Mouse (Mus musculus) forebrain, embryonic 14.5 days (tissue): Measurements from ENCODE around the gene Aldh3b3. TPM values are rescaled to one million over a fixed set of nuclear protein-coding genes. Genes with fewer than 3 reads are reported as not detected.
"Not testable (repeated sequence)": the region's sequence is repeated elsewhere in the genome, so short reads cannot be mapped to it uniquely, and the experiment has no call there.

ENCODE experiments used
- ATAC-seq: fragments of 200-750 bp; cut with Nextera tagmentation; 2 replicates; pipeline ENCODE4 v1.8.0; 2017; ENCODE audit warnings: mild to moderate bottlenecking, moderate library complexity
- DNase-seq: peaks from one replicate; pipeline ENCODE4 v3.0.0-alpha.2; 2015; ENCODE audit warnings: low spot score
- H3K27ac ChIP-seq: fragments of 300-500 bp; sonication (generic); 2 replicates; pipeline ENCODE4 v1.5.1; 2014; ENCODE audit warnings: low read depth, mild to moderate bottlenecking, control low read depth, low read length, moderate library complexity
- H3K27me3 ChIP-seq: fragments of 300-500 bp; sonication (generic); replicated peaks from 2 replicates; pipeline ENCODE4 v1.6.1; 2014; ENCODE audit warnings: low read length, control low read depth, mixed read lengths; ENCODE audit not compliant: control insufficient read depth, insufficient read depth
- H3K36me3 ChIP-seq: fragments of 300-500 bp; sonication (generic); 2 replicates; pipeline ENCODE4 v1.6.1; 2014; ENCODE audit warnings: low read length, control low read depth; ENCODE audit not compliant: control insufficient read depth, insufficient read depth
- H3K4me1 ChIP-seq: fragments of 300-500 bp; sonication (generic); 2 replicates; pipeline ENCODE4 v1.6.1; 2014; ENCODE audit warnings: antibody characterized with exemption, low read length, control low read depth; ENCODE audit not compliant: control insufficient read depth, insufficient read depth
- H3K4me2 ChIP-seq: fragments of 300-500 bp; sonication (generic); 2 replicates; pipeline ENCODE4 v1.6.1; 2014; ENCODE audit warnings: mild to moderate bottlenecking, control low read depth, low read length
- H3K4me3 ChIP-seq: fragments of 300-500 bp; sonication (generic); 2 replicates; pipeline ENCODE4 v1.5.1; 2014; ENCODE audit warnings: low read depth, low read length, control low read depth
- H3K9ac ChIP-seq: fragments of 300-500 bp; sonication (generic); 2 replicates; pipeline ENCODE4 v1.6.1; 2014; ENCODE audit warnings: mild to moderate bottlenecking, low read length, control low read depth, moderate library complexity
- H3K9me3 ChIP-seq: fragments of 300-500 bp; sonication (generic); replicated peaks from 2 replicates; pipeline ENCODE4 v1.6.1; 2016; ENCODE audit warnings: low read length, control low read depth, mixed read lengths; ENCODE audit not compliant: control insufficient read depth
- WGBS: fragments of 180-500 bp; shearing (Covaris S2); extraction: QIAGEN DNeasy Blood & Tissue Kit; methylation state at CpG from one replicate; pipeline ENCODE4 v1.1.7; 2014; 5-methylcytosine and 5-hydroxymethylcytosine counted together
- polyA plus RNA-seq: library from polyadenylated mRNA; unstranded; fragments of >200 nt; fragmentation: Nextera tagmentation; extraction: Ambion mirVana; gene quantifications from 2 replicates; pipeline ENCODE4 v1.2.1, GENCODE M21; 2014

The Aldh3b3 gene
- polyA plus RNA-seq, 1 experiment from 2014 or later: not detected

- H3K4me1 ChIP-seq: no peaks in the 10 kb centered on the region
- H3K36me3 ChIP-seq: no peaks in the 10 kb centered on the region
- no peak overlapping the region for H3K9ac ChIP-seq
- H3K27ac ChIP-seq: no peak overlapping the region
- DNase-seq (no peak), ATAC-seq (no peak)
- H3K27me3 ChIP-seq: no peaks in the 10 kb centered on the region
- H3K4me3 ChIP-seq: no peak overlapping the region
- H3K9me3 ChIP-seq: no peaks in the 10 kb centered on the region
- no peak overlapping the region for H3K4me2 ChIP-seq
Observed at GRCm38 (mm10) chr19:3959030-3959429, 585 bp downstream of the Aldh3b3 start.

- no peak overlapping the region for H3K9ac ChIP-seq
- DNase-seq (no peak), ATAC-seq (no peak)
- no peaks in the 10 kb centered on the region for H3K4me1 ChIP-seq
- H3K4me3 ChIP-seq: no peak overlapping the region
- H3K27me3 ChIP-seq: no peaks in the 10 kb centered on the region
- H3K27ac ChIP-seq: no peak overlapping the region
- no peaks in the 10 kb centered on the region for H3K36me3 ChIP-seq
- H3K4me2 ChIP-seq: no peak overlapping the region
- no peaks in the 10 kb centered on the region for H3K9me3 ChIP-seq
- 78% methylated on average over 5 of the region's 5 CpGs for WGBS
Observed at GRCm38 (mm10) chr19:3960211-3960610, 1.8 kb downstream of the Aldh3b3 start.

DNA sequence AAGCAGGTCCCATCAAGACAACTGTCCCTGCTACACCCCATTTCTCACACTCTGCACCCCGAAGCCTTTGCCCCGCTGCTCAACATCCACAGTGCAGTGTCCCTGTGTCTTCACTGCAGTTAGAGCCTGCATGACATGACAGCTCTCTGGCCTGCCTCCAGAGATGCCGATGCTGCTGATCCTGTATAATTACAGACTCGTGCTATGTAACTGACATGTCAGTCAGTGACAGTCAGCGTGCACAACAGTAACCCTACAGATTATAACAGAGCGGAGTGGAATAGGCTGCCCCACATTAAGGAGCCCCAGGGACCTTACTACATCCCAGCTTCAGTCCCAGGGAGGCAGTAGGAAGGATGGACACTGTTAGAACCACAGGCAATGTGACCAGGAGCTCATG lies 3.4 kb downstream of the Aldh3b3 start:
- H3K27me3 ChIP-seq, H3K36me3 ChIP-seq, DNase-seq, H3K9ac ChIP-seq, H3K4me3 ChIP-seq, H3K9me3 ChIP-seq, H3K4me2 ChIP-seq, H3K4me1 ChIP-seq, H3K27ac ChIP-seq: not testable (repeated sequence)
- peak; percentile 46 for ATAC-seq
- WGBS: 66% methylated on average over 6 of the region's 6 CpGs

- DNase-seq: no peak
- Histone ChIP-seq H3K9ac (no peak overlapping the region), H3K9me3 (no peaks in the 10 kb centered on the region), H3K27me3 (no peaks in the 10 kb centered on the region), H3K36me3 (no peaks in the 10 kb centered on the region), H3K27ac (no peak overlapping the region), H3K4me2 (no peak overlapping the region), H3K4me3 (no peak overlapping the region), H3K4me1 (no peaks in the 10 kb centered on the region)
- no peak for ATAC-seq
- WGBS: 12% methylated on average over 2 of the region's 2 CpGs
Observed at GRCm38 (mm10) chr19:3962469-3962868, 4.0 kb downstream of the Aldh3b3 start.

DNA sequence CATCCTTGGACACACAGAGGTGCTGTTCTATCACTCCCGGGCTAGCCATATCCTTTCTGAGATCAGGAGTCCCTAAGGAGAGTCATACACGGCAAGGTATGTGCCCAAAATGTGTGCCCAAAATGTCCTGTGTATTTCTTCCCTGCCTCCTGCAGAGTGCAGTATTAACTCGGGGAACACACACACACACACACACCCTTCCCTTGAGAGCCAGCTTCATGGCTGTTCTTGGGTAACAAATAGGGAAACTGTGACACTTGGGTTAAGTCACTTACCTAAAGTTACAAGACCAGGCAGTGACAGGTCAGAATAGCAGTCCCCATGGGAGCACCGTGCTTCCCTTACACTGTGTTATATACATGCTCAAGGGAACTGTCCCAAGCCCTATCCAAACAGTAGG lies 5.6 kb downstream of the Aldh3b3 start:
- WGBS: 80% methylated on average over 4 of the region's 4 CpGs

GRCm38 (mm10) chr19:3966330-3967075 lies 8.1 kb downstream of the Aldh3b3 start:
- H3K27me3 ChIP-seq: no peaks in the 10 kb centered on the region
- no peaks in the 10 kb centered on the region for H3K9me3 ChIP-seq
- 68% methylated on average over 11 of the region's 11 CpGs for WGBS
- H3K4me3 ChIP-seq: no peak overlapping the region
- no peak overlapping the region for H3K27ac ChIP-seq
- no peaks in the 10 kb centered on the region for H3K36me3 ChIP-seq
- DNase-seq: peak; percentile 15
- no peak overlapping the region for H3K4me2 ChIP-seq
- no peaks in the 10 kb centered on the region for H3K4me1 ChIP-seq
- no peak overlapping the region for H3K9ac ChIP-seq
- no peak for ATAC-seq

More for the DNA sequence above, 5.6 kb downstream of the Aldh3b3 start:
- H3K9me3 ChIP-seq: no peaks in the 10 kb centered on the region
- no peak overlapping the region for H3K9ac ChIP-seq
- H3K4me2 ChIP-seq: no peak overlapping the region
- ATAC-seq (no peak), DNase-seq (no peak)
- no peaks in the 10 kb centered on the region for H3K27me3 ChIP-seq
- H3K27ac ChIP-seq: no peak overlapping the region
- no peaks in the 10 kb centered on the region for H3K36me3 ChIP-seq
- no peaks in the 10 kb centered on the region for H3K4me1 ChIP-seq
- H3K4me3 ChIP-seq: no peak overlapping the region

- no peaks in the 10 kb centered on the region for H3K4me1 ChIP-seq
- H3K4me3 ChIP-seq: no peak overlapping the region
- DNase-seq (no peak), ATAC-seq (no peak)
- H3K4me2 ChIP-seq: no peak overlapping the region
- no peak overlapping the region for H3K9ac ChIP-seq
- 83% methylated on average over 3 of the region's 3 CpGs for WGBS
- H3K27ac ChIP-seq: no peak overlapping the region
- no peaks in the 10 kb centered on the region for H3K9me3 ChIP-seq
- H3K36me3 ChIP-seq: no peaks in the 10 kb centered on the region
- no peaks in the 10 kb centered on the region for H3K27me3 ChIP-seq
Observed at GRCm38 (mm10) chr19:3967258-3967657, 8.8 kb downstream of the Aldh3b3 start.

GRCm38 (mm10) chr19:3972229-3972628 lies 13.8 kb downstream of the Aldh3b3 start, which contains the start of gene Aldh3b2:
Gene Aldh3b2 (plus strand): TSS chr19:3972328.
- H3K27me3 ChIP-seq: no peaks in the 10 kb centered on the region
- H3K9me3 ChIP-seq: no peaks in the 10 kb centered on the region
- H3K9ac ChIP-seq: no peak within 1 kb of the TSS
- no peak within 1 kb of the TSS for H3K27ac ChIP-seq
- H3K36me3 ChIP-seq: no peaks in the 10 kb centered on the region
- H3K4me2 ChIP-seq: no peak within 1 kb of the TSS
- no peak within 1 kb of the TSS for H3K4me3 ChIP-seq
- no peak for ATAC-seq
- DNase-seq: no peak
- 68% methylated on average over 9 of the region's 9 CpGs for WGBS
- no peaks in the 10 kb centered on the region for H3K4me1 ChIP-seq

GRCm38 (mm10) chr19:3974608-3975007 lies 16.2 kb downstream of the Aldh3b3 start:
- not testable (repeated sequence) for DNase-seq, H3K36me3 ChIP-seq, H3K27ac ChIP-seq, H3K9ac ChIP-seq, H3K4me2 ChIP-seq, ATAC-seq, H3K9me3 ChIP-seq, H3K4me3 ChIP-seq, H3K4me1 ChIP-seq, H3K27me3 ChIP-seq
- 61% methylated on average over 6 of the region's 6 CpGs for whole genome bisulfite sequencing
